Mouse (Mus musculus): Measurements from ENCODE around the gene Actl10. TPM values are rescaled to one million over a fixed set of nuclear protein-coding genes. Genes with fewer than 3 reads are reported as not detected.

Gene Actl10
- polyA plus RNA-seq, 1 experiment from 2014 or later: 0.36 TPM

DNA sequence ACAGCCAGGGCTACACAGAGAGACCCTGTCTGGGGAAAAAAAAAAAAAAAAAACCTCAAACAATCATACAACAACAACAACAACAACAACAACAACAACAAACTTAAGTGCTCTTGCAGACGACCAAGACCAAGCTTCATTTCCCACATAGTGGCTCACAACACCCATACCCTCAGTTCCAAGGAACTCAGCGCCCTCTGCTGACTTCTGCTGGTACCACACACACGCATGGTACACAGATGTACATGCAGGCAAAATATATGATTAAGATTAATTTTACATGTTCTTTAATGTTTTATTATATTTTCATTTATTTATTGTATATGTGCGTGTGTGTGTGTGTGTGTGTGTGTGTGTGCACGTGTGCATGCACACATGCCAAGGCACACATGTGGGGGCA lies 34.8 kb downstream of the Actl10 start:
- no peak overlapping the region for H3K4me2 ChIP-seq
- 76% methylated on average over 5 of the region's 5 CpGs for WGBS
- ATAC-seq (replicated peaks): no peak
- H3K4me1 ChIP-seq: peaks cover 9% of the 10 kb centered on the region; the same call in 1 of the 2 replicates
- no peaks in the 10 kb centered on the region for H3K27me3 ChIP-seq (replicated peaks)
- no peak overlapping the region for H3K4me3 ChIP-seq
- H3K27ac ChIP-seq: no peak overlapping the region
- no peak overlapping the region for H3K9ac ChIP-seq
- no peaks in the 10 kb centered on the region for H3K36me3 ChIP-seq (replicated peaks)
- no peaks in the 10 kb centered on the region for H3K9me3 ChIP-seq

DNA sequence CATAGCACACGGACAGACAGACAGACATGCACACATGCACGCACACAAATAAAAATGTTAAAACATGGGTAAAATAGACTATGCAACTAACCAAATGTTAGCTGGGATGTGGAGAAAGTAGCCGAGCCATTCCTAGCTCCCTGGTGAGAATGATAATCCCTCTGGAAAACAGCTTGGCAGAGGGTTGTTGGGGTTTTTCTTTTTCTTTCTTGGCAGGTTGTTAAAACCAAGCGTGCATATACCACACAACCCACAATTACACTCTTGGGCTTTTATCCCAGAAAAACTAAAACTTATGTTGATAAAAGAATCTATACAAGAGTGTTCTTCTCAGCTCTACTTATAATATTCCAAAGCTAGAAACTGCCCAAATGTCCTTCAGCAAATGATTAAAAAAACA lies 37.5 kb downstream of the Actl10 start:
- no peaks in the 10 kb centered on the region for H3K9me3 ChIP-seq
- WGBS: 75% methylated on average over 4 of the region's 4 CpGs
- H3K4me2 ChIP-seq: no peak overlapping the region
- H3K4me3 ChIP-seq: no peak overlapping the region
- no peaks in the 10 kb centered on the region for H3K36me3 ChIP-seq (replicated peaks)
- no peak overlapping the region for H3K9ac ChIP-seq
- H3K27ac ChIP-seq: no peak overlapping the region
- no peak for ATAC-seq (replicated peaks)
- peaks cover 6% of the 10 kb centered on the region; the same call in 1 of the 2 replicates for H3K4me1 ChIP-seq
- H3K27me3 ChIP-seq (replicated peaks): no peaks in the 10 kb centered on the region

DNA sequence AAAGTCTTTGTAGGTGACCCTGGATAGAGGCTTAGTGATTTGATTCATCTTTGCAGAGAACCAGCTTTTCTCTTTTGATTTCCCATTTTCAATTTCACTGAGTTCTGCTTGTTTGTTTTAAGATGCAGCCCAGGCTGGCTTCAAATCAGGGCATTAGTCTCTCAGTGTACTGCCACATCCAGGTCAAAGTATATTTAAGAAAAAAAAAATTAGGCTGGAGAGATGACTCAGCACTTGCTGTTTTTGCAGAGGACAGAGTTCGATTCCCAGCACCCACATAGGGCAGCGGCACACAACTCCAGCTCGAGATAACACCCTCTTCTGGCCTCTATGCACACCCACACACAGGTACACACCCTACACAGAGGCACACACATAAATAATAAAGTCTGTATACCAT lies 39.7 kb downstream of the Actl10 start:
- Histone ChIP-seq H3K9ac (no peak overlapping the region), H3K36me3 (replicated peaks) (no peaks in the 10 kb centered on the region), H3K4me3 (no peak overlapping the region), H3K27ac (no peak overlapping the region), H3K27me3 (replicated peaks) (no peaks in the 10 kb centered on the region), H3K9me3 (no peaks in the 10 kb centered on the region), H3K4me2 (no peak overlapping the region), H3K4me1 (no peaks in the 10 kb centered on the region)
- no peak for ATAC-seq (replicated peaks)
- WGBS: 91% methylated on average over 3 of the region's 3 CpGs

DNA sequence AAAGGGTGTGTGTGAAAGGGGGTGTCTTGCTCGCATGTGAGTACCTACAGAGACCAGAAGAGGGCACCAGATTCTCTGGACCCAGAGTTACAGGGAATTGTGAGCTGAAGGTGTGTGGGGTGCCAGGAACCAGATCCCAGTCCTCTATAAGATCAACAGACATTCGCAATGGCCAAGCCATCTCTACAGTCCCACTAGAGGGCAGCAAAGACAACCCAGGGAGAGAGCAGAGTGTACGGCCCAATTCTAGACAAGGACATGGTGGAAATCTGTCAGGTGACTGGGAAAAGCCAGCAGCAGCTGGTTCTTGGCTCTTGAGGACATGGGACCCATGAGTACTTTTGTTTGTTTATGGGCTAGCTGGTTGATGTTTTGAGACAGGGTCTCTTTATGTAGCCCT lies 41.4 kb downstream of the Actl10 start:
- no peaks in the 10 kb centered on the region for H3K36me3 ChIP-seq (replicated peaks)

DNA sequence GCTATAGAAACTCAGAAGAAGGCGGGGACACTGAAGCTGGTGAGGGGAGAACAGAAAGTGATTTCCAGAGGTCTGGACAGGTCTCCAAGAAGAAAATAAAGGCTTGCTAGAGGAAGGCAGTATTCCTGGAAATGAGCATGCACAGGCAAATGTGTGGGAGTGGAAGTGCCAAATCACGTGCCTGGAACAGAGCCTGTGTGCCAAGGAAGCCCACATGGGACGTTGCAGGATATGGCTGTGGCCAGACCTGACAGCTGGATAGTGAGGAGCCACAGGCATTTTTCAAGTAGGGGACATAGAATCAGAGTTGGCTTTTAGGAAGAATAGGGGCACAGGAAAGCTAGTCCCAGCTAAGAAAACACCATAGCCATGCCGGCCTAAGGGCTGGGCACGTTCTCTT lies 44.2 kb downstream of the Actl10 start:
- WGBS: 89% methylated on average over 5 of the region's 5 CpGs
- ATAC-seq (replicated peaks): no peak
- no peak overlapping the region for H3K4me3 ChIP-seq

More for the DNA sequence above, 41.4 kb downstream of the Actl10 start:
- Histone ChIP-seq H3K4me3 (no peak overlapping the region), H3K9ac (no peak overlapping the region), H3K27me3 (replicated peaks) (no peaks in the 10 kb centered on the region), H3K4me2 (no peak overlapping the region), H3K27ac (no peak overlapping the region), H3K4me1 (no peaks in the 10 kb centered on the region), H3K9me3 (no peaks in the 10 kb centered on the region)
- WGBS: 59% methylated on average over 3 of the region's 3 CpGs
- ATAC-seq (replicated peaks): no peak

DNA sequence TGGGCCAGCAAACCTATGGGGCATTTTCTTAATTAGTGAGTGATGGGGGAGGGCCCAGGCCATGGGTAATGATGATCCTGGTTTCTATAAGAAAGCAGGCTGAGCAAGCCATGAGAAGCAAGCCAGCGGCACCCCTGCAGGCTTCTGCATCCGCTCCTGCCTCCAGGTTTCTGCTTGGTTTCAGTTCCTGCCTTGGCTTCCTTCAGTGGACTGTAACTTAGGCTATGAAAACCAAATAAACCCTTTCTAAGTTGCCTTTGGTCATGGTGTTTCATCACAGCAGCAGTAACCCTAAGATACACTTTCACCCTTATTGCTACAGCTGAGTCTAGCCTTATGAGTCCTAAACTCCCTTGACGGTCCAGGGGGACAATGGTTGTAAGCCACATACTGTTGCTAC lies 45.8 kb downstream of the Actl10 start:
- Histone ChIP-seq H3K27ac (no peak overlapping the region), H3K4me1 (no peaks in the 10 kb centered on the region), H3K9me3 (no peaks in the 10 kb centered on the region), H3K9ac (no peak overlapping the region), H3K36me3 (replicated peaks) (no peaks in the 10 kb centered on the region), H3K4me3 (no peak overlapping the region), H3K4me2 (no peak overlapping the region), H3K27me3 (replicated peaks) (no peaks in the 10 kb centered on the region)
- ATAC-seq (replicated peaks): no peak
- 85% methylated on average over 3 of the region's 3 CpGs for WGBS

More for the DNA sequence above, 44.2 kb downstream of the Actl10 start:
- Histone ChIP-seq H3K36me3 (replicated peaks) (no peaks in the 10 kb centered on the region), H3K4me1 (no peaks in the 10 kb centered on the region), H3K9me3 (no peaks in the 10 kb centered on the region), H3K4me2 (no peak overlapping the region), H3K27me3 (replicated peaks) (no peaks in the 10 kb centered on the region), H3K9ac (no peak overlapping the region), H3K27ac (no peak overlapping the region)

DNA sequence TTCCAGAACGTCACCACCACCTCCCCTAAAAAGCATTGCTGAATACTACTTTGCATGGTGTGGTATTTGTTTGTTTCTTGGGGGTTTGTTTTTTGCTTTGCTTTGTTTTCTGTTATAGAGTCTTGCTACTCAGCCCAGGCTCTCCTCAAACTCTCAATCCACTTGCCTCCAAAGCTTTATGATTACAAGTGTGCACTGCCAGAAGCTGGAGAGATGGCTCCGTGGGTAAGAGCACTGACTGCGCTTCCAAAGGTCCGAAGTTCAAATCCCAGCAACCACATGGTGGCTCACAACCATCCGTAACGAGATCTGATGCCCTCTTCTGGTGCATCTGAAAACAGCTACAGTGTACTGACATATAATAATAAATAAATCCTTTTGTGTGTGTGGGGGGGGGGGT lies 49.0 kb downstream of the Actl10 start:
- H3K36me3 ChIP-seq (replicated peaks): no peaks in the 10 kb centered on the region
- H3K4me1 ChIP-seq: peaks cover 11% of the 10 kb centered on the region
- ATAC-seq (replicated peaks): no peak
- H3K27me3 ChIP-seq (replicated peaks): no peaks in the 10 kb centered on the region
- 71% methylated on average over 6 of the region's 6 CpGs for WGBS
- H3K9me3 ChIP-seq: no peaks in the 10 kb centered on the region
- H3K27ac ChIP-seq: no peak overlapping the region
- H3K4me3 ChIP-seq: no peak overlapping the region
- no peak overlapping the region for H3K4me2 ChIP-seq
- H3K9ac ChIP-seq: no peak overlapping the region

DNA sequence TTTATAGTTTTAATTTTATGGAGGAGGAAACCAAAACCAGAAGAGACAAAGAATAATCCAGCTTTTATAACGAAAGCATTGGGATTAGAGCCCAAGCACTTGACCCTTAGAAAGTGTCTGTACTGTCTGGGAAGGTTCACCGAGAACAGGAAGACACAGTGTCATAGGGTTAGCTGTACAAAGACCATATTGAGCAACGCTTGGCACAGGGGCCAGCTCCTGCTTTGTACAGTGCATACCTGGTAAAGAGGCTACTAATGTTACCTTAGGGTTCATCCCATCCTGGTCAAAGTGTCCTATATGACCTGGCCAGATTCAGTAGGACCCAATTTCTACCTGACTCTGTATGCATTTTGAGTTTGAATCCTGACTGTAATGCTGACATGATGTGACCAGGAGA lies 49.7 kb downstream of the Actl10 start:
- H3K9ac ChIP-seq: no peak overlapping the region
- H3K36me3 ChIP-seq (replicated peaks): no peaks in the 10 kb centered on the region
- ATAC-seq (replicated peaks): no peak
- H3K4me1 ChIP-seq: peaks cover 11% of the 10 kb centered on the region
- H3K4me3 ChIP-seq: no peak overlapping the region
- H3K9me3 ChIP-seq: no peaks in the 10 kb centered on the region
- no peak overlapping the region for H3K4me2 ChIP-seq
- 83% methylated on average over 3 of the region's 3 CpGs for WGBS
- H3K27ac ChIP-seq: no peak overlapping the region
- H3K27me3 ChIP-seq (replicated peaks): no peaks in the 10 kb centered on the region

Other genes starting within 250 kb of the Actl10 start
- not detected in 2 replicates for gene Bpifb9b, start 244.5 kb upstream of the Actl10 start, polyA plus RNA-seq (2015; fragmentation: Nextera tagmentation; extraction: Ambion mirVana)
- 14.0 and 16.5 TPM in 2 replicates for gene Cdk5rap1, start 178.8 kb upstream of the Actl10 start, polyA plus RNA-seq (2015; fragmentation: Nextera tagmentation; extraction: Ambion mirVana)
- 10.2 and 13.2 TPM in 2 replicates for gene Snta1, start 143.7 kb upstream of the Actl10 start, polyA plus RNA-seq (2015; fragmentation: Nextera tagmentation; extraction: Ambion mirVana)
- gene Cbfa2t2, start 115.3 kb upstream of the Actl10 start, polyA plus RNA-seq (2015; fragmentation: Nextera tagmentation; extraction: Ambion mirVana): 55.8 and 59.3 TPM in 2 replicates
- 1.8 and 2.1 TPM in 2 replicates for gene 1700003F12Rik, start 4.7 kb upstream of the Actl10 start, polyA plus RNA-seq (2015; fragmentation: Nextera tagmentation; extraction: Ambion mirVana)
- 15.4 and 18.0 TPM in 2 replicates for gene Necab3, start 7.1 kb downstream of the Actl10 start, polyA plus RNA-seq (2015; fragmentation: Nextera tagmentation; extraction: Ambion mirVana)
- 5.4 and 7.1 TPM in 2 replicates for gene E2f1, start 18.1 kb downstream of the Actl10 start, polyA plus RNA-seq (2015; fragmentation: Nextera tagmentation; extraction: Ambion mirVana)
- gene Pxmp4, start 51.9 kb downstream of the Actl10 start, polyA plus RNA-seq (2015; fragmentation: Nextera tagmentation; extraction: Ambion mirVana): 15.7 and 15.9 TPM in 2 replicates
- gene Zfp341, start 61.5 kb downstream of the Actl10 start, polyA plus RNA-seq (2015; fragmentation: Nextera tagmentation; extraction: Ambion mirVana): 2.6 and 3.1 TPM in 2 replicates
- 0.50 and 0.78 TPM in 2 replicates for gene 4930519P11Rik, start 61.7 kb downstream of the Actl10 start, polyA plus RNA-seq (2015; fragmentation: Nextera tagmentation; extraction: Ambion mirVana)
- 27.9 and 28.4 TPM in 2 replicates for gene Chmp4b, start 99.9 kb downstream of the Actl10 start, polyA plus RNA-seq (2015; fragmentation: Nextera tagmentation; extraction: Ambion mirVana)
- not detected in 2 replicates for gene Gm14214, start 218.3 kb downstream of the Actl10 start, polyA plus RNA-seq (2015; fragmentation: Nextera tagmentation; extraction: Ambion mirVana)
- gene Raly, start 239.3 kb downstream of the Actl10 start, polyA plus RNA-seq (2015; fragmentation: Nextera tagmentation; extraction: Ambion mirVana): 25.3 and 34.1 TPM in 2 replicates
- gene a, start 239.6 kb downstream of the Actl10 start, polyA plus RNA-seq (2015; fragmentation: Nextera tagmentation; extraction: Ambion mirVana): 0.86 and 1.5 TPM in 2 replicates

All from midbrain, embryonic 15.5 days (tissue).